Mouse (Mus musculus): Measurements from ENCODE around the gene Map1lc3b. TPM values are rescaled to one million over a fixed set of nuclear protein-coding genes. Genes with fewer than 3 reads are reported as not detected.

The Map1lc3b gene
- polyA plus RNA-seq (2014; fragmentation: Nextera tagmentation; extraction: Ambion mirVana), result 226 and 231 TPM in 2 replicates

DNA sequence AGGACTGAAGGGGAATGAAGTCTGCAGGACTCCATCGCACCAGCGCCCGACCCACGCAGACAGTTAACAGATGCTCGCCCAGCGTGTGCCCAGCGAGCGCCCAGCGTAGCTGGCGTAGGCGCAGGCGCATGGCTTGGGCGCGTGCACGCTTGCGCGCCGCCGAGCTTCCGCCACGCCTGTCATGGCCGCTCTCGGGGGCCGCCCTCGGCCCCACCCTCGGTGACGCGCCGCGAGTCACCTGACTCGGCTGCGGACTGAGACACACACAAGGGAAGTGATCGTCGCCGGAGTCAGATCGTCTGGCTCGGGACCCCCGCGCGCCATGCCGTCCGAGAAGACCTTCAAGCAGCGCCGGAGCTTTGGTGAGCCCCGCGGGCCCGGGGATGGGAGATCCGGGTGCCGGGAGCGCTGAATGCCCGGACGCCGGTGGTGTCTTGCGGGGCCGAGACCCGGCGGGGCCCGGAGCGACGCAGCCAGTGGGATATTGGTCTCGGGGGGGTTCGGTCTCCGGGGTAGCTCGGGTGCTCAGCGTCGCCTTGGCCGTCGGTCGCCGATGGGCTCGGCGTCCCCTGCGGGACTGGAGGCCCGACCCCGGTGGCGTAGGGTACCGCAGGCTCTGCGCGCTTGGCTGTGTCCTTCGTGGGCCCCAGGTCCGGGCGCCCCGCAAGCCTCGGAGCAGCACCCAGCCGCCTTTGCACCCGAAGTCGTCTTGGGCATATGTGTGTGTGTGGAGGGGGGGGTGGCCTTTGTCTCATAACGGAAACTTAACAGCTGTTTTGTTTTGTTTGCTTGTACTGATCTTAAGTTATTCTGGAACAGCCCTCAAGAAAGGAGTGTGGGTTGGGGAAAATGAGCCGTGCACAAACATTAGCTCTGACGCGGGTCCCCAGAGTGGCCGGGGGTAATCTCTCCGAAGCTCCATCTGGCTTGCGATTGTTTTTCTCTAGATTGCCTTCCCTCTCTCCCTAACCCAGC is at the start of gene Map1lc3b:
Gene Map1lc3b (plus strand): TSS at position 159 of the 975 bp plus-strand sequence.
- under 1% methylated on average over 89 of the region's 94 CpGs for WGBS
- H3K9ac ChIP-seq (ENCODE audit: low read length), result peak within 1 kb of the TSS; percentile 79
- H3K9me3 ChIP-seq (ENCODE audit: control insufficient read depth, low read length), result no peaks in the 10 kb centered on the region
- no peaks in the 10 kb centered on the region for H3K27me3 ChIP-seq (replicated peaks; ENCODE audit: control insufficient read depth, insufficient read depth, low read length)
- peaks cover 19% of the 10 kb centered on the region for H3K4me1 ChIP-seq (replicated peaks; ENCODE audit: control insufficient read depth, insufficient read depth, low read length)
- peak within 1 kb of the TSS; percentile 88 for H3K4me2 ChIP-seq (ENCODE audit: low read length)
- H3K27ac ChIP-seq (ENCODE audit: low read depth), result peak within 1 kb of the TSS; percentile 62; the same call in 1 of the 2 replicates
- DNase-seq (ENCODE audit: low spot score) (peak; percentile 97), ATAC-seq (replicated peaks; ENCODE audit: low FRiP score, low TSS enrichment, low read depth) (peak; percentile 81)
- H3K4me3 ChIP-seq (ENCODE audit: low read depth, low read length), result peak within 1 kb of the TSS; percentile 94
- H3K36me3 ChIP-seq (ENCODE audit: control insufficient read depth, insufficient read depth, low read length), result peaks cover 11% of the 10 kb centered on the region

DNA sequence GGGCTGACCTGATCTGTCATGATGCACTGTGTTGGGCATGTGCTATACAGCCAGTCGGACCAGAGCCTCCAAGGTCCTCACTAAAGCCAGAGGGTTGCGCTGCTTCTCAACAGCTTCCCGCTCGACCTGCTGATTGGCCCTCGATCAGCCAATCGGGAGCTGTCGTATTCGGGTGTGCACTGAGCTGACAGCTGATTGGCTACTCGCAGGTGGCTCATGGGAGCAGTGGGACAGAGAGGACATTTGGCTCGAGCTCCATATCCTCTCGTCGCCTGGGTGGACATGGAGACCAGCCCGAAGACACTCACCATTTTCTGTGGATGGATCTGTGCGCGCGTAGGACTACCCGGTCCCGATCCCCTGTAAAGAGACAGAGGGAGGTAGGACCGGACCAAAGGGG is 48.3 kb upstream of the Map1lc3b start:
- no peaks in the 10 kb centered on the region for H3K4me1 ChIP-seq (replicated peaks; ENCODE audit: control insufficient read depth, insufficient read depth, low read length)
- 0 out of 2 replicates have a peak, but pooled peaks cover 3% of the 10 kb centered on the region for H3K9me3 ChIP-seq (ENCODE audit: control insufficient read depth, low read length)
- no peak overlapping the region for H3K9ac ChIP-seq (ENCODE audit: low read length)
- ATAC-seq (replicated peaks; ENCODE audit: low FRiP score, low TSS enrichment, low read depth), result 0 out of 2 replicates have a peak, but pooled peaks have one; percentile 35
- no peaks in the 10 kb centered on the region for H3K27me3 ChIP-seq (replicated peaks; ENCODE audit: control insufficient read depth, insufficient read depth, low read length)
- no peak overlapping the region for H3K4me3 ChIP-seq (ENCODE audit: low read depth, low read length)
- WGBS, result 79% methylated on average over 19 of the region's 19 CpGs
- H3K4me2 ChIP-seq (ENCODE audit: low read length), result no peak overlapping the region
- no peak for DNase-seq (ENCODE audit: low spot score)
- no peak overlapping the region for H3K27ac ChIP-seq (ENCODE audit: low read depth)
- no peaks in the 10 kb centered on the region for H3K36me3 ChIP-seq (ENCODE audit: control insufficient read depth, insufficient read depth, low read length)

DNA sequence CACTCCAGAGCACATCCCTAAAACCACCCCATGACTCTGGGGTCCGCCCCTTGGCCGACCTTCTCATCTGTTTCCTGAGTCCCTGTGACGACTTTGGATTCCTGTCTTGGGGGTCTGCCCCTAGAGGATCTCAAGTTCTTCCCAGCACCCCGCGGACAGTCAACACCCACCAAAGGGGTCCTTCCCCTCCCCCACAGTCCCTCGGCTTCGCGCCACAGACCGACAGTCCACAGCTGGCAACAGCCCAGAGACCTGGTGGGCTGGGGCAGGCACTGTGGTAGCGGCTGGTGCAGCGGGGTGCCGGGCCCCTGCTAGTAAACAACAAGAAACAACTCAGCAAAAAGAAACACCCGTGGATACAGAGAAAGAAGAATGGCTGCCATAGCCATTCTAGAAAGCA is 47.3 kb upstream of the Map1lc3b start:
- Histone ChIP-seq H3K9me3 (ENCODE audit: control insufficient read depth, low read length) (0 out of 2 replicates have a peak, but pooled peaks cover 3% of the 10 kb centered on the region), H3K27ac (ENCODE audit: low read depth) (no peak overlapping the region), H3K4me2 (ENCODE audit: low read length) (no peak overlapping the region), H3K36me3 (ENCODE audit: control insufficient read depth, insufficient read depth, low read length) (no peaks in the 10 kb centered on the region), H3K4me3 (ENCODE audit: low read depth, low read length) (no peak overlapping the region), H3K27me3 (replicated peaks; ENCODE audit: control insufficient read depth, insufficient read depth, low read length) (no peaks in the 10 kb centered on the region), H3K9ac (ENCODE audit: low read length) (no peak overlapping the region), H3K4me1 (replicated peaks; ENCODE audit: control insufficient read depth, insufficient read depth, low read length) (no peaks in the 10 kb centered on the region)
- ATAC-seq (replicated peaks; ENCODE audit: low FRiP score, low TSS enrichment, low read depth), result no peak
- no peak for DNase-seq (ENCODE audit: low spot score)
- WGBS, result 51% methylated on average over 13 of the region's 13 CpGs

DNA sequence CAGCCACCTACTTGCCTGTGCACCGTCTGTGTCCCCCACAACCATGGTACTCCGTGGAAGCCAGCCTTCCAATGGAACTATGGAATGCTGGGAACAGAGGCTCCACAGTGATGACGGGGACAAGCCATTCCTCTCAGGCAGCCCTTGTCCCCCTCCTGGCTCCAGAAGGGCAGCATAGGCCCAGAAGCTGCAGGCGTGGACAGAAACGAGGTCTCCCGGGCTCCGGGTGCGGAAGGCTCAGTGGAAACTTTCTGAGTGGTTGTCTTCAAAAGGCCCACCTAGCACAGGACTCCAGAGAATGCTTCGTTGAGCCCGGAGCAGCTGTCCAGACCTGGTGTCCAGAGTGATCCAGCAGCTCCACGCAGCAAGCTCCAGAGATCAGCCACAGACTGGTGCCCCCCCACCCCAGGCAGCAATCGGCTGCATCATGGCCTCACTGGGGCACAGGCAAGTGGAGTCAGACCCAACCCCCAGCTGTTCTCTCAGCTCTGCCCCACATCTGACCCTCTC is 45.8 kb upstream of the Map1lc3b start, which contains the start of gene 1700018B08Rik:
Gene 1700018B08Rik (minus strand): TSS at position 45 of the 510 bp plus-strand sequence.
- ATAC-seq (replicated peaks; ENCODE audit: low FRiP score, low TSS enrichment, low read depth) (no peak), DNase-seq (ENCODE audit: low spot score) (no peak)

GRCm38 (mm10) chr8:121544936-121545335 is 45.2 kb upstream of the Map1lc3b start:
- Histone ChIP-seq H3K27me3 (replicated peaks; ENCODE audit: control insufficient read depth, insufficient read depth, low read length) (no peaks in the 10 kb centered on the region), H3K4me1 (replicated peaks; ENCODE audit: control insufficient read depth, insufficient read depth, low read length) (no peaks in the 10 kb centered on the region), H3K27ac (ENCODE audit: low read depth) (no peak overlapping the region), H3K36me3 (ENCODE audit: control insufficient read depth, insufficient read depth, low read length) (peaks cover 6% of the 10 kb centered on the region; the same call in 1 of the 2 replicates), H3K4me3 (ENCODE audit: low read depth, low read length) (no peak overlapping the region), H3K4me2 (ENCODE audit: low read length) (no peak overlapping the region), H3K9me3 (ENCODE audit: control insufficient read depth, low read length) (0 out of 2 replicates have a peak, but pooled peaks cover 3% of the 10 kb centered on the region), H3K9ac (ENCODE audit: low read length) (no peak overlapping the region)
- no peak for DNase-seq (ENCODE audit: low spot score)
- no peak for ATAC-seq (replicated peaks; ENCODE audit: low FRiP score, low TSS enrichment, low read depth)
- 72% methylated on average over 11 of the region's 11 CpGs for WGBS

More for the DNA sequence above, 45.8 kb upstream of the Map1lc3b start, which contains the start of gene 1700018B08Rik:
- Histone ChIP-seq H3K4me1 (replicated peaks; ENCODE audit: control insufficient read depth, insufficient read depth, low read length) (no peaks in the 10 kb centered on the region), H3K9me3 (ENCODE audit: control insufficient read depth, low read length) (0 out of 2 replicates have a peak, but pooled peaks cover 3% of the 10 kb centered on the region), H3K9ac (ENCODE audit: low read length) (no peak within 1 kb of the TSS), H3K27me3 (replicated peaks; ENCODE audit: control insufficient read depth, insufficient read depth, low read length) (no peaks in the 10 kb centered on the region), H3K4me2 (ENCODE audit: low read length) (no peak within 1 kb of the TSS), H3K4me3 (ENCODE audit: low read depth, low read length) (no peak within 1 kb of the TSS), H3K27ac (ENCODE audit: low read depth) (no peak within 1 kb of the TSS), H3K36me3 (ENCODE audit: control insufficient read depth, insufficient read depth, low read length) (0 out of 2 replicates have a peak, but pooled peaks cover under 1% of the 10 kb centered on the region)
- 82% methylated on average over 12 of the region's 12 CpGs for WGBS

DNA sequence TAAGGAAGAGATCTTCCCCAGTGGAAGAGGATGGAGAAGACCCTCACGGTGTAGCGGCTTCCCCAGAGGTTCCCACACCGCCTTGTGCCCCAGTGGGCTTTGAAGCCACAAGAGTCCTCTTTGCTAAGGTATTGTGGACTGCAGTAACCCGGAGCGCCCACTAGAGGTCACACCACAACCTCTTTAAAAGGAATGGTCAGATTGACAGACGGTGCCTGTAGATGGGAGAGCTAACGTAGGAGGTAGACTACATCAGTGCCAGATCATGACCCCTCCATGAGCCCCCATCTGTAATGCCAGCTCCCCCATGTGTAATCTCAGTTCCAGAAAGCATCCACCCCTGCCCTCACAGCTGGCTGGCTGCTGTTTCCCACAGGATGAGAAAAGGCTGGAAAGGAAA is 43.0 kb upstream of the Map1lc3b start:
- Histone ChIP-seq H3K36me3 (ENCODE audit: control insufficient read depth, insufficient read depth, low read length) (peaks cover 17% of the 10 kb centered on the region), H3K9ac (ENCODE audit: low read length) (no peak overlapping the region), H3K27me3 (replicated peaks; ENCODE audit: control insufficient read depth, insufficient read depth, low read length) (no peaks in the 10 kb centered on the region), H3K27ac (ENCODE audit: low read depth) (no peak overlapping the region), H3K9me3 (ENCODE audit: control insufficient read depth, low read length) (no peaks in the 10 kb centered on the region), H3K4me1 (replicated peaks; ENCODE audit: control insufficient read depth, insufficient read depth, low read length) (no peaks in the 10 kb centered on the region), H3K4me3 (ENCODE audit: low read depth, low read length) (no peak overlapping the region), H3K4me2 (ENCODE audit: low read length) (no peak overlapping the region)
- DNase-seq (ENCODE audit: low spot score) (peak; percentile 86), ATAC-seq (replicated peaks; ENCODE audit: low FRiP score, low TSS enrichment, low read depth) (0 out of 2 replicates have a peak, but pooled peaks have one; percentile 24)
- WGBS, result 7% methylated on average over 7 of the region's 7 CpGs

- Histone ChIP-seq H3K9ac (ENCODE audit: low read length) (no peak overlapping the region), H3K27me3 (replicated peaks; ENCODE audit: control insufficient read depth, insufficient read depth, low read length) (no peaks in the 10 kb centered on the region), H3K4me1 (replicated peaks; ENCODE audit: control insufficient read depth, insufficient read depth, low read length) (no peaks in the 10 kb centered on the region), H3K4me2 (ENCODE audit: low read length) (no peak overlapping the region), H3K4me3 (ENCODE audit: low read depth, low read length) (no peak overlapping the region), H3K27ac (ENCODE audit: low read depth) (no peak overlapping the region), H3K9me3 (ENCODE audit: control insufficient read depth, low read length) (no peaks in the 10 kb centered on the region), H3K36me3 (ENCODE audit: control insufficient read depth, insufficient read depth, low read length) (peaks cover 44% of the 10 kb centered on the region)
- WGBS, result 94% methylated on average over 6 of the region's 6 CpGs
- DNase-seq (ENCODE audit: low spot score), result no peak
- no peak for ATAC-seq (replicated peaks; ENCODE audit: low FRiP score, low TSS enrichment, low read depth)
Measured at GRCm38 (mm10) chr8:121550056-121550455, 40.1 kb upstream of the Map1lc3b start.

- H3K9ac ChIP-seq (ENCODE audit: low read length), result no peak overlapping the region
- no peak overlapping the region for H3K4me2 ChIP-seq (ENCODE audit: low read length)
- no peaks in the 10 kb centered on the region for H3K4me1 ChIP-seq (replicated peaks; ENCODE audit: control insufficient read depth, insufficient read depth, low read length)
- no peak overlapping the region for H3K27ac ChIP-seq (ENCODE audit: low read depth)
- no peaks in the 10 kb centered on the region for H3K27me3 ChIP-seq (replicated peaks; ENCODE audit: control insufficient read depth, insufficient read depth, low read length)
- H3K36me3 ChIP-seq (ENCODE audit: control insufficient read depth, insufficient read depth, low read length), result peaks cover 45% of the 10 kb centered on the region
- H3K9me3 ChIP-seq (ENCODE audit: control insufficient read depth, low read length), result no peaks in the 10 kb centered on the region
- no peak overlapping the region for H3K4me3 ChIP-seq (ENCODE audit: low read depth, low read length)
- DNase-seq (ENCODE audit: low spot score) (no peak), ATAC-seq (replicated peaks; ENCODE audit: low FRiP score, low TSS enrichment, low read depth) (no peak)
- 74% methylated on average over 24 of the region's 24 CpGs for WGBS
Measured at GRCm38 (mm10) chr8:121551065-121551985, 38.8 kb upstream of the Map1lc3b start.

Data from intestine, embryonic 14.5 days (tissue).